Mouse (Mus musculus) heart, postnatal 0 days (tissue): ENCODE results near the gene Ppme1. TPM values are rescaled to one million over a fixed set of nuclear protein-coding genes. Genes with fewer than 3 reads are reported as not detected.
A peak's percentile ranks its signal among the peaks of the same experiment; 100 is the strongest.

Experiments used
- ATAC-seq: fragments of 200-750 bp; cut with Nextera tagmentation; 2 replicates; pipeline ENCODE4 v1.8.0; 2017; ENCODE audit warnings: low read depth, moderate number of reproducible peaks, moderate library complexity; ENCODE audit not compliant: insufficient read depth
- DNase-seq: peaks from one replicate; pipeline ENCODE4 v3.0.0-alpha.2; 2016; ENCODE audit warnings: low spot score
- H3K27ac ChIP-seq: fragments of 300-500 bp; sonication (generic); 2 replicates; pipeline ENCODE4 v1.5.1; 2014; ENCODE audit warnings: low read depth, mild to moderate bottlenecking
- H3K27me3 ChIP-seq: fragments of 300-500 bp; sonication (generic); 2 replicates; pipeline ENCODE4 v1.6.1; 2014; ENCODE audit warnings: low read length, mixed read lengths; ENCODE audit not compliant: control insufficient read depth, insufficient read depth
- H3K36me3 ChIP-seq: fragments of 300-500 bp; sonication (generic); replicated peaks from 2 replicates; pipeline ENCODE4 v1.6.1; 2014; ENCODE audit warnings: low read length, mixed read lengths; ENCODE audit not compliant: control insufficient read depth, insufficient read depth
- H3K4me1 ChIP-seq: fragments of 300-500 bp; sonication (generic); 2 replicates; pipeline ENCODE4 v1.6.1; 2014; ENCODE audit warnings: antibody characterized with exemption; ENCODE audit not compliant: control insufficient read depth, insufficient read depth
- H3K4me2 ChIP-seq: fragments of 300-500 bp; sonication (generic); 2 replicates; pipeline ENCODE4 v1.6.1; 2014; ENCODE audit warnings: low read depth, mild to moderate bottlenecking, low read length, moderate library complexity
- H3K4me3 ChIP-seq: fragments of 300-500 bp; sonication (generic); 2 replicates; pipeline ENCODE4 v1.5.1; 2014; ENCODE audit warnings: low read depth, low read length
- H3K9ac ChIP-seq: fragments of 300-500 bp; sonication (generic); replicated peaks from 2 replicates; pipeline ENCODE4 v1.6.1; 2014; ENCODE audit warnings: low read depth, low read length, mixed read lengths
- H3K9me3 ChIP-seq: fragments of 300-500 bp; sonication (generic); replicated peaks from 2 replicates; pipeline ENCODE4 v1.6.1; 2016; ENCODE audit warnings: low read length; ENCODE audit not compliant: control insufficient read depth
- CTCF ChIP-seq: IDR thresholded peaks from 2 replicates; pipeline ENCODE4 v1.5.1; 2016; ENCODE audit warnings: antibody characterized with exemption, control low read depth, low read depth
- EP300 ChIP-seq: IDR thresholded peaks from 2 replicates; pipeline ENCODE4 v1.6.1; 2016; ENCODE audit warnings: antibody characterized with exemption, low read depth
- WGBS: fragments of 180-500 bp; shearing (Covaris S2); extraction: QIAGEN DNeasy Blood & Tissue Kit; methylation state at CpG from one replicate; pipeline ENCODE4 v1.1.7; 2014; 5-methylcytosine and 5-hydroxymethylcytosine counted together
- polyA plus RNA-seq: library from polyadenylated mRNA; unstranded; fragments of >200 nt; fragmentation: Nextera tagmentation; extraction: Ambion mirVana; gene quantifications from 2 replicates; pipeline ENCODE4 v1.2.1, GENCODE M21; 2015
- total RNA-seq: library from RNA; depleted of rRNA; stranded (reverse); fragments of >200 nt; gene quantifications from 2 replicates; pipeline ENCODE4 v1.2.3, GENCODE M21; 2014; ENCODE audit warnings: low replicate concordance; rRNA removed

The Ppme1 gene
- total RNA-seq, result 80.3 and 90.4 TPM in 2 replicates
- polyA plus RNA-seq, result 44.6 and 48.7 TPM in 2 replicates

DNA sequence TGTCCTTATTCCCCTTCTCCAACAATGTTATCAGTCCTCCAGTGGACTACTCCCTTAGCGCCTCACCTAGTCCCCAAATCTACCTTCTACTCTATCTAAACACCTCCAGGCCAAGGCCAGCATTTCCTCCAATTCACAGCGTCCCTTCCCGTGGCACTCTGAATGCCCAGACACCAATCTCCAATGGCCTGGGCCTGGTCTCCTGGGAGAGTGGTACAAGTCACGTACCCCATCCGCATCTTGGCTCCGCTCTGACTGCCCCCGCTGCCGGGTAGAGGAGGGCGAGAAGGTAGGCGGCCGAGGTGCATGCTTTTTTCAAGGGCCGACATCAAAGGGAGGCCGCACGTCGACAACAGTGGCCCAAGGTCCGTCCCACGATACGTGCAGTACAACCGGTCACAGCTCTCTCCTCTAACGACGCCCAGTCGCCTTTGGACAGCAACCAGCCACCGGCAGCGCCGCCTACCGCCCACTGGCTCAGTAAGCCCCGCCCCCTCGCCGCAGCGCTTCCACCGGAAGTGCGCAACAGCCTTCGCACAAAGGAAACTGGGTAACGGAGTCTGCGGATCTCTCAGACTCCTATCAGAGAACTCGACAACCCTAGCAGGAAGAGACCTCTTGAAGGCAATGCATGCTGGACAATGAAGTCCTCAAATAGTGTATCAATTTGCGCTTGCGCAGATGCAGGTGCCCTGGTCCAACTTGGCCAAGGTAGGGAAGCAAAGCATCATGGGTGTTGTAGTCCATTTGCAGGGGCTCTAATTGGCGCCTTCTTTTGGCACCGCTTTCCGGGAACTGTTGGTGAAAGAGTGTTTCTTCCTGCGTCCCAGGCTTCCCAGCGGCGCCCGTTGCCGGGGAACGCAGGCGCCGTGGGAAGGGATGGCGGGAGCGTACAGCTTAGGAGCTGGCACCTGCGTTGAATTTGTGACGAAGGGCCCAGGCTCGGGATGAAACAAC lies at the start of gene Ppme1, which contains the start of gene C2cd3:
Gene Ppme1, minus strand, starts transcription at position 813 of the 957 bp plus-strand sequence.
Gene C2cd3, plus strand, starts transcription at position 739 of the 957 bp plus-strand sequence.
- WGBS, result under 1% methylated on average over 54 of the region's 54 CpGs
- Histone ChIP-seq H3K4me1 (peaks cover 20% of the 10 kb centered on the region), H3K4me2 (peak within 1 kb of the TSS; percentile 74), H3K27me3 (no peaks in the 10 kb centered on the region), H3K9ac (peak within 1 kb of the TSS; percentile 73), H3K36me3 (peaks cover 9% of the 10 kb centered on the region), H3K9me3 (no peaks in the 10 kb centered on the region), H3K4me3 (peak within 1 kb of the TSS; percentile 80), H3K27ac (peak within 1 kb of the TSS; percentile 92)
- DNase-seq, result peak; percentile 100
- TF ChIP-seq CTCF (peak; percentile 74), EP300 (peak; percentile 55; the same call in 1 of the 2 replicates)
- peak; percentile 96 for ATAC-seq

DNA sequence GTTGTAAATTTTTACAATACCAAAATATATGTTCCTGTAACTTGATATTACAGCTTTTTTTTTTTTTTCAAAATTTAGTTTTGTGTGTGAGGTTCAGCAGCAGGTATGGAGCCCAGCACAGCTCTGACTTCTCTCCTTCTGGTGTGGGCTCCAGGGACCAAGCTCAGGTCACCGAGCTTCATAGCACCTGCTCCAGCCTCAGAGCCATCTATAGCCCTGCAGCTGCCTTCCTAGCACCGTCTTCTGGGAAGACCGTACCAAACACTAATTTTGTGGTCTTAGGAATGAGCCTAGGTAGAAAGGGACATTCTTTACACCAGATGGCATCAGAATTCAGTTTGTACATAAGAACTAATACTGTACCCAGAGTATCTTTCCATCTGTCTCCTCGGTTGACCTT lies 36.6 kb upstream of the Ppme1 start:
- ATAC-seq (no peak), DNase-seq (no peak)
- 88% methylated on average over 4 of the region's 4 CpGs for WGBS
- Histone ChIP-seq H3K4me1 (no peaks in the 10 kb centered on the region), H3K27me3 (no peaks in the 10 kb centered on the region), H3K27ac (no peak overlapping the region), H3K36me3 (peaks cover 62% of the 10 kb centered on the region), H3K9ac (no peak overlapping the region), H3K4me3 (no peak overlapping the region), H3K9me3 (no peaks in the 10 kb centered on the region), H3K4me2 (no peak overlapping the region)
- TF ChIP-seq EP300 (no peak), CTCF (no peak)

DNA sequence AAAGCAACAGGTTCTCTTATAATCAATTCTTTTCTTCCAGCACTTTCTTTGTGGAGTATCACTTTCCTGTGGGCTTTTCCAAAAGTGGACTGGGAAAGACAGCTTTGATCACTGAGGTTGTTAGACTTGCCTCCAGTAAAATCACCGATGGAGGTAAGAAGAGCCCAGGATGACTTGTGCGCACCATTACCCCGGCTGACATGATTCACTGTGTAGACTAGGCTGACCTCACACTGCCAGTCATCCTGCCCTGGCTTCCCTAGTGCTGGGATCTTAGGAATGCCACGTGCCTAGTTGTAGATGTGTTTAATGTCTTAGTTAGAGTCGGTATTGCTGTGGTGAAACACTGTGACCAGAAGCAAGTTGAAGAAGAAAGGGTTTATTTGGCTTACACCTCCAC lies 35.6 kb upstream of the Ppme1 start:
- TF ChIP-seq EP300 (no peak), CTCF (no peak)
- no peak overlapping the region for H3K9ac ChIP-seq
- H3K4me2 ChIP-seq, result no peak overlapping the region
- WGBS, result 88% methylated on average over 5 of the region's 5 CpGs
- H3K4me3 ChIP-seq, result no peak overlapping the region
- no peaks in the 10 kb centered on the region for H3K4me1 ChIP-seq
- H3K27ac ChIP-seq, result no peak overlapping the region
- H3K27me3 ChIP-seq, result no peaks in the 10 kb centered on the region
- DNase-seq (no peak), ATAC-seq (no peak)
- H3K9me3 ChIP-seq, result no peaks in the 10 kb centered on the region
- peaks cover 63% of the 10 kb centered on the region for H3K36me3 ChIP-seq

DNA sequence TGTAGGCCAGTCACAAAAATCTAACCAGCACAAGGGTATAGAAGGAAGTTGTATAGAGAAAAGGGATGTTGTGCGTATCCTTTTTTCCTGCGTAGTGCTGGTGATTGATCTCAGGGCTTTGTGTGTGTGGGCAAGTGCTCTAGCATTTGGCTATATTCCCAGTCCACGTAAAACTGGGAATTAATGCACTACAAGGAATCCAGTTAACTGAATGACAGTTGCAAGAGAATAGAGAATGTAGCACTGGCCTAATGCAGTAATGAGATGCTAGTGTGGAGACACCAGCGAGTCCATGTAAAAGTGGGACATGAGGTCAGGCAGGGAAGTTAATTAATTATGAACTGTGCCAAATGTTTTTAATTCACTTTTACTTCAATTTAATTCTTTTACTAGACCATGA lies 30.6 kb upstream of the Ppme1 start:
- no peak overlapping the region for H3K9ac ChIP-seq
- no peak for ATAC-seq
- no peaks in the 10 kb centered on the region; the same call in 1 of the 2 replicates for H3K4me1 ChIP-seq
- no peak overlapping the region for H3K4me2 ChIP-seq
- no peak for DNase-seq
- H3K27ac ChIP-seq, result no peak overlapping the region
- H3K9me3 ChIP-seq, result no peaks in the 10 kb centered on the region
- no peak for TF ChIP-seq CTCF
- TF ChIP-seq EP300, result no peak
- no peaks in the 10 kb centered on the region for H3K27me3 ChIP-seq
- peaks cover 56% of the 10 kb centered on the region for H3K36me3 ChIP-seq
- H3K4me3 ChIP-seq, result no peak overlapping the region
- WGBS, result 78% methylated on average over 4 of the region's 4 CpGs

DNA sequence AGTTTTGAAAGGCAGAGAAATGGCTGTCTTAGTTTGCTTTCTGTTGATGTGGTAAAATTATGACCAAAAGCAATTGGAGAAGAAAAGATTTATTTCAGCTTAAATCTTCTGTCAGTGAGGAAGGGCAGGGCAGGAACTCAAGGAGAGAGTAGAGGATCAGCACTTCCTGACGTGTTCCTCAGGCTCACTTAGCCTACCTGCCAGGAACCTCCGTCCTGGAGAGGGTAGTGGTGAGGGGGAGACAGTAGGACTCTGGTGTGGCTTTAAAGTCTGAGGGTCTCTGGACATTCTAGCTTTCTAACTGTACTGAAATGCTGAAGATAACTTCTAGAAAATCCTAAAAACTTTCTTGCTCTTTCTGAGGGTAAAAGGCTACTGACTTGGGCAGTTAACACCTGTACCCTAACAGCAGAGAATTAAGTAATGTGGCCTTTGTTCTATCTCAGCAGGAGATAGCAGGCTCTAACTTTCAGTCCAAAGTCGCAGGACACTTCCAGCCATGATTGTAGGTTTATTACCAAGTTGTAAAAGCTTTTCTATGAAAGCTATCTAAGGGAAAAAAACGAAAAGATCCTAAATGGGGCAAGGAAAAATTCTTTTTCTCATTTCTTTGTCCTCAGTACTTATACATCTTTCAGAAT lies 28.9 kb upstream of the Ppme1 start:
- no peak overlapping the region for H3K4me3 ChIP-seq
- no peak overlapping the region for H3K4me2 ChIP-seq
- H3K9ac ChIP-seq, result no peak overlapping the region
- DNase-seq (no peak), ATAC-seq (no peak)
- H3K36me3 ChIP-seq, result peaks cover 45% of the 10 kb centered on the region
- H3K4me1 ChIP-seq, result no peaks in the 10 kb centered on the region; the same call in 1 of the 2 replicates
- no peak overlapping the region for H3K27ac ChIP-seq
- no peaks in the 10 kb centered on the region for H3K9me3 ChIP-seq
- WGBS, result 75% methylated on average over 4 of the region's 4 CpGs
- TF ChIP-seq EP300, result no peak
- TF ChIP-seq CTCF, result no peak
- H3K27me3 ChIP-seq, result no peaks in the 10 kb centered on the region
